Mouse (Mus musculus) liver, embryonic 14.5 days (tissue): ENCODE measurements at regions not wholly inside any gene's neighbourhood (a gene's known extent, or its start where the extent isn't known, plus 50 kb on each side); places are given as distances from the start of the nearest gene placed in this dataset.

Experiments
- ATAC-seq: fragments of 200-750 bp; cut with Nextera tagmentation; 2 replicates; pipeline ENCODE4 v1.8.0; 2017; ENCODE audit warnings: moderate number of reproducible peaks, mild to moderate bottlenecking, moderate library complexity; ENCODE audit not compliant: insufficient read depth
- DNase-seq, 3 experiments: peaks; one replicate each; pipeline ENCODE4 v3.0.0-alpha.2; 2012 to 2013; ENCODE audit warnings: low read depth in 3 of 3, low spot score in 3 of 3
- H3K27ac ChIP-seq: fragments of 300-500 bp; sonication (generic); 2 replicates; pipeline ENCODE4 v1.5.1; 2014; ENCODE audit warnings: moderate library complexity, mild to moderate bottlenecking, control low read depth, inconsistent platforms
- H3K27me3 ChIP-seq: fragments of 300-500 bp; sonication (generic); 2 replicates; pipeline ENCODE4 v1.6.1; 2014; ENCODE audit warnings: mild to moderate bottlenecking, low read length, moderate library complexity; ENCODE audit not compliant: control insufficient read depth, insufficient read depth
- H3K36me3 ChIP-seq: fragments of 300-500 bp; sonication (generic); replicated peaks from 2 replicates; pipeline ENCODE4 v1.6.1; 2014; ENCODE audit warnings: low read depth; ENCODE audit not compliant: control insufficient read depth, insufficient read depth
- H3K4me1 ChIP-seq, 2 experiments: fragments of 200-500 bp in 1 of 2; fragments of 300-500 bp in 1 of 2; sonication (generic) in 1 of 2; replicated peaks; 2 replicates each; pipeline ENCODE4 v1.6.1; 2012 to 2014; ENCODE audit warnings: antibody characterized with exemption in 1 of 2, inconsistent platforms in 1 of 2, low read length in 1 of 2; ENCODE audit not compliant: control insufficient read depth in 2 of 2, insufficient read depth in 2 of 2
- H3K4me2 ChIP-seq: fragments of 300-500 bp; sonication (generic); 2 replicates; pipeline ENCODE4 v1.6.1; 2014; ENCODE audit warnings: low read depth, mild to moderate bottlenecking, control low read depth, moderate library complexity
- H3K4me3 ChIP-seq, 2 experiments: fragments of 200-500 bp in 1 of 2; fragments of 300-500 bp in 1 of 2; sonication (generic) in 1 of 2; 2 replicates each; pipeline ENCODE4 v1.5.1; 2012 to 2014; ENCODE audit warnings: low read depth in 2 of 2, low read length in 2 of 2, mild to moderate bottlenecking in 2 of 2, control low read depth in 1 of 2, inconsistent platforms in 1 of 2, moderate library complexity in 1 of 2; ENCODE audit not compliant: insufficient read depth in 1 of 2
- H3K9ac ChIP-seq: fragments of 300-500 bp; sonication (generic); replicated peaks from 2 replicates; pipeline ENCODE4 v1.6.1; 2014; ENCODE audit warnings: mild to moderate bottlenecking, control low read depth, moderate library complexity
- H3K9me3 ChIP-seq: fragments of 300-500 bp; sonication (generic); 2 replicates; pipeline ENCODE4 v1.6.1; 2016; ENCODE audit warnings: low read length, mixed read lengths; ENCODE audit not compliant: control insufficient read depth
- CTCF ChIP-seq: IDR thresholded peaks from 2 replicates; pipeline ENCODE4 v1.5.1; 2016; ENCODE audit warnings: antibody characterized with exemption, low read depth, control low read depth
- EP300 ChIP-seq: IDR thresholded peaks from 2 replicates; pipeline ENCODE4 v1.6.1; 2016; ENCODE audit warnings: antibody characterized with exemption, low read depth
- WGBS: fragments of 180-500 bp; shearing (Covaris S2); extraction: QIAGEN DNeasy Blood & Tissue Kit; methylation state at CpG from one replicate; pipeline ENCODE4 v1.1.7; 2014; ENCODE audit not compliant: insufficient replicate concordance; 5-methylcytosine and 5-hydroxymethylcytosine counted together

GRCm38 (mm10) chr15:56832666-56833065, 644.8 kb downstream of the Slc22a22 start:
- no peaks in the 10 kb centered on the region for H3K9me3 ChIP-seq
- H3K27ac ChIP-seq: no peak overlapping the region
- H3K4me2 ChIP-seq: no peak overlapping the region
- DNase-seq (no peak), ATAC-seq (no peak)
- no peak for TF ChIP-seq CTCF
- TF ChIP-seq EP300: no peak
- H3K4me1 ChIP-seq: no peaks in the 10 kb centered on the region
- no peaks in the 10 kb centered on the region for H3K36me3 ChIP-seq
- H3K4me3 ChIP-seq: no peak overlapping the region
- H3K9ac ChIP-seq: no peak overlapping the region
- 73% methylated on average over 7 of the region's 7 CpGs for WGBS
- H3K27me3 ChIP-seq: no peaks in the 10 kb centered on the region

- no peaks in the 10 kb centered on the region for H3K9me3 ChIP-seq
- no peak for DNase-seq
- no peak overlapping the region for H3K9ac ChIP-seq
- TF ChIP-seq EP300 (no peak), CTCF (no peak)
- no peak overlapping the region for H3K4me3 ChIP-seq
- H3K4me1 ChIP-seq: no peaks in the 10 kb centered on the region
- no peak overlapping the region for H3K4me2 ChIP-seq
- no peaks in the 10 kb centered on the region for H3K27me3 ChIP-seq
- WGBS: 53% methylated on average over 8 of the region's 8 CpGs
- H3K36me3 ChIP-seq: no peaks in the 10 kb centered on the region
- no peak overlapping the region for H3K27ac ChIP-seq
- ATAC-seq: no peak
Observed at GRCm38 (mm10) chr15:56820977-56821579, 656.3 kb downstream of the Slc22a22 start.

DNA sequence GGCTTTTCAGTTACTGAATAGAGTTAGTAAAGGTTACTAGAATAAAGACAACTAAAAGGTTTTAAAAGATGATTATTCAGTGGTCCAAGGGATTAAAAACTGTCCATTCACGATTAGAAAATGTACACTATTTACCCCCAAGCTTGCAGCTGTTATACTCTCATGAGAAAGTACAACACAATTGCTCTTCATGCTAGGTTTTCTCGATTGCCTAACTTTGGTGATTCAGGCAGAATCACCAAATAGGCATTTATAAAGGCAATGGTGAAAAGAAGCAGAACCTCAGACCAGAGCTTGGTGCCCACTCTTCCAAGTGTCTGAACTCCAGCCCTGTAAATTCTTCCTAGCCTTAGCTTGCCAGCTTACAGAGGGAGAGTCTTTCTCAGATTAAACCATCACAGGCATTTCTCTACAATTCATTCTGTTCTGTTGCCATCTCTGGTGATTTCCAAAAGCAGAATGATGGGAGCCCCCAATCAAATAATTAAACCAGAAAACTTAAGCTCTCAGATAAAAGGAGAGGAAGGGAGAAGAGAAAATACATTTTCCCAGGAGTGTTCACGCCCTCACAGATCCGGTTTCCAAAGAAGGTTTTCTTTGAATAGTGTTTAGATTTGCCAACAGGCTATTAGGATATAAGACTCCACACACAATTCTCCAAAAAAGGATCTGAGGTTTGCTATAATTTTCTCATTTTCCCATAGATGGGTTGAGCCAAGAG, 657.0 kb downstream of the Slc22a22 start:
- TF ChIP-seq EP300 (no peak), CTCF (no peak)
- no peaks in the 10 kb centered on the region for H3K9me3 ChIP-seq
- ATAC-seq (no peak), DNase-seq (no peak)
- no peak overlapping the region for H3K4me3 ChIP-seq
- H3K27me3 ChIP-seq: no peaks in the 10 kb centered on the region
- H3K27ac ChIP-seq: no peak overlapping the region
- H3K9ac ChIP-seq: no peak overlapping the region
- H3K4me2 ChIP-seq: no peak overlapping the region
- no peaks in the 10 kb centered on the region for H3K36me3 ChIP-seq
- WGBS: 46% methylated on average over 4 of the region's 4 CpGs
- no peaks in the 10 kb centered on the region for H3K4me1 ChIP-seq

DNA sequence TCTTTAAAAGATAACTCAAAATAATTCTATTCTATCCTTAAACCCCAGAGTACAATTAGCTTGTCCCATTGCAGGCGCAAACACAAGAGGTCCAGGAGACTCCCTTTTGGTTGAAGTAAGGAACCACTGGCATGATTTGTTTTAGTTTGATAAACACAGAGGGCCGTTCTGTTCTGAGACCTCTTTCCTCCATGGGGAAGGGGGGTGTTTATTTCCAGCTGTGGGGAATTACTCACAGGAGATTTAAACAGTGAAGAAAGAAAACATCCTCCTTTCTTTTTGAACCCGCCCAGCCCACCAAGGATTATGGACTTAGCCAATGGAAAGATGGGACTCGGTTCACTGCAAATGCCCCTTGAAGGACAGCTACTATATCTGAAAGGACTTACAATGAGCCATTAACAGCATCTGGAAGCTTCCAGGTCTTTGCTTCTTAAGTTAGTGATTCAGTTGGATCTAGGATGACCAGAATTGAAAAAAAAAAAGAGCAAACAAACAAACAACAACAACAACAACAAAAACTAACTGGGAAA, 659.2 kb downstream of the Slc22a22 start:
- Histone ChIP-seq H3K9ac (no peak overlapping the region), H3K36me3 (no peaks in the 10 kb centered on the region), H3K27me3 (no peaks in the 10 kb centered on the region), H3K4me2 (no peak overlapping the region), H3K4me3 (no peak overlapping the region), H3K4me1 (no peaks in the 10 kb centered on the region), H3K27ac (no peak overlapping the region), H3K9me3 (no peaks in the 10 kb centered on the region)
- ATAC-seq: no peak
- no peak for DNase-seq
- TF ChIP-seq EP300: no peak
- no peak for TF ChIP-seq CTCF
- WGBS: 48% methylated on average over 4 of the region's 4 CpGs
